Mouse (Mus musculus): Measurements from ENCODE around the gene Syt2.
A peak's percentile ranks its signal among the peaks of the same experiment; 100 is the strongest.

DNA sequence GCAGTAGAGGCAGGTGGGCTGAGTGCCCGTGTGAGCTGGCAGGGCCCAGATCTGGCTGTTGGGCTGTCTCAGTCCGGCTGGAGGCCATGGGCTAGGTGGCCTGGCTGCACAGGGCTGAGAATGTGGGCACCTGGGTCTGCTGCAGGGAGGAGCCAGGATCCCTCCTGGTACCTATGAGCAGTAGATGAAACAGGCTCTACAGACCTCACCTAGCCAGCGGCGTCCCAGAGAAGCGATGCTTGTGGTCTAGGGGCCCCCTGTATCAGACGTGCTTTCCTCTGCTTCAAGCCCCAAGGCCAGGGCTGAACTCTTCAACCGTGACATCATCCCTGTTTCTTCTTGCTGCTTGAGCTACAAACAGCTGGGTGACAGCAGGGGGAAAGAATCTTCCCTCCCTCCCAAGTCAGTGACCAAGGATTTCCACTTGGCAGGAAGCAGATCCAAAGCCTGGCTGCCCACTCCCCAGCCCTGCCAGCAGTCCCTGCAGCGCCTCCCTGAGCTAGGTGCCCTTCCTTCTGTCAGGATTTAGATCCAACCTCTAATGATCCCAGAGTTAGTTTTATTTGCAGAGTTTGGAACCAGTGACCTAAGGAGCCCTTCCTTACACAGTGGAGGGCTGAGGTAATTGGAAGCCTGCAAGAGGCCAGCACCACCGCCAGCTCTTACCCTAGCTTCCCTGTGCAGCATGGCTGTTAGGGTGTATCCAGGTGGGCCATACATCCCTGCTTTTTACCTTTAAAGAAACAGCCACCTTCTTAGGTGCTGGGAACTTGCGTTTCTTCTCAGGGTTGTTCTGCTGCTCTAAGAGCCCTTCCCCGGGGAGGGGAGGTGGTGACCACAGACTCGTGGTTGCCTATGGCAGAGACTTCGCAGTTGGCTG is 107.5 kb downstream of the Syt2 start:
- peak; percentile 40 for TF ChIP-seq CTCF (IDR thresholded peaks at IDR 0.05)
- 0 out of 2 replicates have a peak, but pooled peaks have one; percentile 26 for TF ChIP-seq EP300 (IDR thresholded peaks at IDR 0.05)

Data from lung, postnatal 0 days (tissue).